Mouse (Mus musculus) lung, postnatal 0 days (tissue): ENCODE results near the gene Rab11fip2. TPM values are rescaled to one million over a fixed set of nuclear protein-coding genes. Genes with fewer than 3 reads are reported as not detected.

Experiments used
- ATAC-seq: fragments of 200-750 bp; cut with Nextera tagmentation; 2 replicates; pipeline ENCODE4 v1.8.0; 2017; ENCODE audit warnings: moderate library complexity
- DNase-seq: peaks from one replicate; pipeline ENCODE4 v3.0.0-alpha.2; 2016; ENCODE audit warnings: low spot score
- H3K27ac ChIP-seq: fragments of 300-500 bp; sonication (generic); 2 replicates; pipeline ENCODE4 v1.5.1; 2014; ENCODE audit warnings: antibody characterized with exemption, mild to moderate bottlenecking, low read length, mixed read lengths
- H3K27me3 ChIP-seq: fragments of 300-500 bp; sonication (generic); replicated peaks from 2 replicates; pipeline ENCODE4 v1.6.1; 2014; ENCODE audit warnings: low read length, mixed read lengths; ENCODE audit not compliant: insufficient read depth
- H3K36me3 ChIP-seq: fragments of 300-500 bp; sonication (generic); 2 replicates; pipeline ENCODE4 v1.6.1; 2014; ENCODE audit warnings: low read length, mixed read lengths; ENCODE audit not compliant: insufficient read depth
- H3K4me1 ChIP-seq: fragments of 300-500 bp; sonication (generic); 2 replicates; pipeline ENCODE4 v1.6.1; 2014; ENCODE audit warnings: antibody characterized with exemption, low read depth, low read length, mixed read lengths; ENCODE audit not compliant: insufficient read depth
- H3K4me2 ChIP-seq: fragments of 300-500 bp; sonication (generic); replicated peaks from 2 replicates; pipeline ENCODE4 v1.6.1; 2014; ENCODE audit warnings: low read depth, mild to moderate bottlenecking, low read length, moderate library complexity, mixed read lengths
- H3K4me3 ChIP-seq: fragments of 300-500 bp; sonication (generic); 2 replicates; pipeline ENCODE4 v1.5.1; 2014; ENCODE audit warnings: low read depth, low read length
- H3K9ac ChIP-seq: fragments of 300-500 bp; sonication (generic); replicated peaks from 2 replicates; pipeline ENCODE4 v1.6.1; 2014; ENCODE audit warnings: low read depth, mild to moderate bottlenecking
- H3K9me3 ChIP-seq: fragments of 300-500 bp; sonication (generic); 2 replicates; pipeline ENCODE4 v1.6.1; 2016; ENCODE audit warnings: low read length, mixed read lengths
- CTCF ChIP-seq: IDR thresholded peaks from 2 replicates; pipeline ENCODE4 v1.5.1; 2016; ENCODE audit warnings: antibody characterized with exemption, mild to moderate bottlenecking
- EP300 ChIP-seq: IDR thresholded peaks from 2 replicates; pipeline ENCODE4 v1.6.1; 2016; ENCODE audit warnings: antibody characterized with exemption, mild to moderate bottlenecking, control low read depth
- WGBS: fragments of 180-500 bp; shearing (Covaris S2); extraction: QIAGEN DNeasy Blood & Tissue Kit; methylation state at CpG from one replicate; pipeline ENCODE4 v1.1.7; 2014; 5-methylcytosine and 5-hydroxymethylcytosine counted together
- polyA plus RNA-seq: library from polyadenylated mRNA; unstranded; fragments of >200 nt; fragmentation: Nextera tagmentation; extraction: Ambion mirVana; gene quantifications from 2 replicates; pipeline ENCODE4 v1.2.1, GENCODE M21; 2015

Rab11fip2 gene
- polyA plus RNA-seq, 1 experiment from 2014 or later, result 4.9 TPM

DNA sequence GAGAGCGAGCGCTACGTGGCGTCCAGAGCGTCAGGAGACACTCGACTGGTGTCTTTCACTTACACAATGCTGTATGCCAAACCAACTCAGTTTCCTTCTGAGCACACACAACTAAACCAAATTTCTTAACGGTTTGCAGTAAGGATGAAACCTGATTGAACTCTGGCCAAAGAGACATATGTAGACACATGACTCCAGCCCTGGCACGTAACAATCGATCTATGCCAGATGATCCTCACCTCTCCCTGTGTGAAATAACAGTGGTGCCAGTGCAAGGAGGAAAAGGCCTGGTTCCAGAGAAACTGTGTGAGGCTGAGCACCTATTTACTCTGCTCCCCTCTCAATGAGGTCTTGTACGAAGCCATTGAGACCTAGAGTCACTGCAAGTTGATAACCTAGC lies 11.4 kb downstream of the Rab11fip2 start:
- TF ChIP-seq CTCF, result no peak
- no peak for TF ChIP-seq EP300
- no peak overlapping the region for H3K9ac ChIP-seq
- 80% methylated on average over 10 of the region's 10 CpGs for WGBS
- no peaks in the 10 kb centered on the region for H3K4me1 ChIP-seq
- H3K36me3 ChIP-seq, result no peaks in the 10 kb centered on the region; the same call in 1 of the 2 replicates
- ATAC-seq (no peak), DNase-seq (no peak)
- no peak overlapping the region for H3K4me2 ChIP-seq
- H3K4me3 ChIP-seq, result no peak overlapping the region
- H3K27ac ChIP-seq, result no peak overlapping the region
- no peaks in the 10 kb centered on the region for H3K9me3 ChIP-seq
- no peaks in the 10 kb centered on the region for H3K27me3 ChIP-seq

DNA sequence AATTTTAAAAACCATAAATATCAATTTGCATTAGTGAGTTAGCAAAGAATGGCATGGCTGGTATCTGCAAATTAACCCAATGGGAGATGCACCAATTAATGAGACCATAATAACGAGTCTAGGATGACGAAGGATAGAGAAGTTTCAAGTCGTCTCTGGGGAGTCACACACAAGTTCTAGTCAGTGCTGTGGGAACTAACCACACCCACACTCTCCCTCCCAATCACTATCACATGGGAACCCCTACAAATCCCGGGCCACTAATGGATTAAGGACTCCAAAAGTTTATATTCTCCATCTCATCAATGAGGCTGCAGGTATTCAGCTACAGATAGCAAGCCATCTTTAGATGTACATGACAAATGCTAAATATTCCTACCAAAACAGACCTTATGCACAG lies 14.8 kb downstream of the Rab11fip2 start:
- no peak overlapping the region for H3K4me3 ChIP-seq
- no peak overlapping the region for H3K9ac ChIP-seq
- no peaks in the 10 kb centered on the region for H3K27me3 ChIP-seq
- H3K27ac ChIP-seq, result no peak overlapping the region
- WGBS, result 79% methylated on average over 4 of the region's 4 CpGs
- no peak overlapping the region for H3K4me2 ChIP-seq
- no peaks in the 10 kb centered on the region for H3K9me3 ChIP-seq
- DNase-seq (no peak), ATAC-seq (no peak)
- TF ChIP-seq EP300 (no peak), CTCF (no peak)
- H3K36me3 ChIP-seq, result no peaks in the 10 kb centered on the region
- no peaks in the 10 kb centered on the region for H3K4me1 ChIP-seq

DNA sequence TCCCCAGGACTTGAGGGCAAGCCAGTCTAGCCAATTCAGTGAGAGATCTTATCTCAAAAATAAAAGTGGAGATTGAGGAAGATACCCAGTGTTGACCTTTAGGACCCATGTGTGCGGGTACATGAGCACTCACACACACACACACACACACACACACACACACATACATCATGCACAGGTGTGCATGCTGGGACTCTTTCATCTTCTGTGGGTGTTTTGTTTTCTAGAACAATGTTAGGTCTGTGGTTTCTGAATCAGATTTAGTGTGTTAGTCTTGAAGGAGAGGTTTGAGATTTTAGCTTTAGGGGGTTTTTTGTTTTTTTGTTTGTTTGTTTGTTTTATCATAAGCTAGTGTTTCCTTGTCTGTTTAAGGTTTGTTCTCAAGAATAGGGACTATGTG lies 17.3 kb downstream of the Rab11fip2 start:
- TF ChIP-seq EP300, result no peak
- no peak for TF ChIP-seq CTCF
- Histone ChIP-seq H3K9me3 (no peaks in the 10 kb centered on the region), H3K27ac (no peak overlapping the region), H3K36me3 (no peaks in the 10 kb centered on the region), H3K9ac (no peak overlapping the region), H3K4me3 (no peak overlapping the region), H3K27me3 (no peaks in the 10 kb centered on the region), H3K4me2 (no peak overlapping the region), H3K4me1 (no peaks in the 10 kb centered on the region)
- ATAC-seq (no peak), DNase-seq (no peak)
- 50% methylated on average over 1 of the region's 1 CpGs for WGBS

DNA sequence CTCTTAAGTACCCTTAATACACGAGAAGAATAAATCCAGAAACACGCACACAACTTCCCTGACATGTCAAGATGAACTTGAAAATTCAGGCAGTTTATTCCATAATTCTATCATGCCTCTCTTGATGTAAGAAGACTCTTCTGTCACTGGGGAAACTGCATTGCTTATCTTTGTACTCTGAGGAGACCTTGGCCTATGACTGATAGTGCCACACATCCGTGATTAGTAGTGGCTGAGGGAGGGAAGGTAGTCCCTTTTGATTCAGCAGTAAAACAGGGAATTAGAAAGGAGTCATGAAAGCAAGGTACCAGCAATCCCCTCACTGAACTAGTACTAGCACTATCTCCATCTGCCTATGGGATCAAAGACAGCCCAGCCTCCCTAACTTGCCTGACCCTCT lies 22.6 kb downstream of the Rab11fip2 start:
- no peaks in the 10 kb centered on the region for H3K36me3 ChIP-seq
- DNase-seq (no peak), ATAC-seq (no peak)
- no peaks in the 10 kb centered on the region for H3K27me3 ChIP-seq
- no peak overlapping the region for H3K9ac ChIP-seq
- no peak overlapping the region for H3K27ac ChIP-seq
- no peaks in the 10 kb centered on the region for H3K9me3 ChIP-seq
- H3K4me3 ChIP-seq, result no peak overlapping the region
- no peak for TF ChIP-seq CTCF
- TF ChIP-seq EP300, result no peak
- 66% methylated on average over 3 of the region's 3 CpGs for WGBS
- H3K4me2 ChIP-seq, result no peak overlapping the region
- H3K4me1 ChIP-seq, result no peaks in the 10 kb centered on the region

DNA sequence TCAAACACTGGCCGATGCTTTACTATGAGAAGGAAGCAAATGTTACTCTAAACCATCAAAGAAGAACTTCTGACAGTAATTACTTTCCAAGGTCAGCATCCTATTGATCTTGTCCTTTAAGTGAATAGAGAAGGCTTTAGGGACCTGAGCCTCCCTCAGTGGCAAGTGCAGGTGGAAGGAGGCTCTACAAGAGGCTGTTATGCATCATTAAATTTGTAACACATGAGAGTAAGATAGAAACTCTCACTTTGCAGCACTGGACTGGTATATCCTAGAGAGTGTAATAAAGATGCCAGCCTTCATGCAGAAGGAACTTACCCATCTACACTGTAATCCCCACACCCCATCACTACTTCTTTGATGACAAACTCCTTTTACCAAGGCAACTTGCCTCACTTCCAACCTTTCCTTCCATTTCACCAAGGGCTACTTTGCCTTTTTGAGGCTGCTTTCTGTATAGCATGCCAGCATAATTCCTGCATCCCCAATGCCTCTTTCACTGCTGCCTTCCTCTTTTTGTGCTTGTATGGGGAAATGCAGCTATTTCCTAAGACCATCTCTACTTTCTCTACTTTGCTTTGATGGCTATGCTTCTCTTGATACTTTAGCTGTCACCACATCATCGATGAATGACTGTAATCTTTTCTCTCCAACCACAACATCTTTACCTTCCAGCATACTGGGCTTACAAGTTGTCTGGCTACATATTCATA lies 25.4 kb downstream of the Rab11fip2 start:
- Histone ChIP-seq H3K4me1 (no peaks in the 10 kb centered on the region), H3K27me3 (no peaks in the 10 kb centered on the region), H3K36me3 (no peaks in the 10 kb centered on the region), H3K4me3 (no peak overlapping the region), H3K4me2 (no peak overlapping the region), H3K27ac (no peak overlapping the region), H3K9ac (no peak overlapping the region), H3K9me3 (no peaks in the 10 kb centered on the region)
- WGBS, result 76% methylated on average over 2 of the region's 2 CpGs
- ATAC-seq (no peak), DNase-seq (no peak)
- no peak for TF ChIP-seq EP300
- TF ChIP-seq CTCF, result no peak

DNA sequence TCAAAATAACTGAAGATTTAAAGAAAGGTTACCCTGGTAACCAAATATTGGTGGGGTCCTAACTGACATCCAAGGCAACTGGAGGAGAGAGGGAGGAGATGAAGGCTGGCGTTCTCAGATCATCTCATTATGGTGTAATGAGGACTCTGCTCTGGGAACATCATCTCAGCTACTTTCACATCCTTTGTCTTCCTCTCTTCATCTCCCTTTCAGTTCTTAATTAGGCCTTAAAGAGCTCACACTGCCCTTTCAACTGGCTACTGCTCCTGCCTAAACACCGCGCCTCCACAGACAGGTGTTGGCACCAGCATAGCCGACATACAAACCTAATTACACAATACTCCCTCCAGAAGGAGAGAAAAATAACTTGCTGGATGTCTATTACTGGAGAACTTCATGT lies 31.9 kb downstream of the Rab11fip2 start:
- WGBS, result 66% methylated on average over 4 of the region's 4 CpGs

More for the DNA sequence above, 31.9 kb downstream of the Rab11fip2 start:
- Histone ChIP-seq H3K4me1 (no peaks in the 10 kb centered on the region), H3K27me3 (no peaks in the 10 kb centered on the region), H3K4me2 (no peak overlapping the region), H3K36me3 (no peaks in the 10 kb centered on the region; the same call in 1 of the 2 replicates), H3K9me3 (no peaks in the 10 kb centered on the region), H3K27ac (no peak overlapping the region), H3K9ac (no peak overlapping the region), H3K4me3 (no peak overlapping the region)
- TF ChIP-seq CTCF (no peak), EP300 (no peak)
- ATAC-seq, result no peak
- no peak for DNase-seq
